Comparison of ENCODE assay signal across 21 mouse cellular contexts in the genomic region with DNA sequence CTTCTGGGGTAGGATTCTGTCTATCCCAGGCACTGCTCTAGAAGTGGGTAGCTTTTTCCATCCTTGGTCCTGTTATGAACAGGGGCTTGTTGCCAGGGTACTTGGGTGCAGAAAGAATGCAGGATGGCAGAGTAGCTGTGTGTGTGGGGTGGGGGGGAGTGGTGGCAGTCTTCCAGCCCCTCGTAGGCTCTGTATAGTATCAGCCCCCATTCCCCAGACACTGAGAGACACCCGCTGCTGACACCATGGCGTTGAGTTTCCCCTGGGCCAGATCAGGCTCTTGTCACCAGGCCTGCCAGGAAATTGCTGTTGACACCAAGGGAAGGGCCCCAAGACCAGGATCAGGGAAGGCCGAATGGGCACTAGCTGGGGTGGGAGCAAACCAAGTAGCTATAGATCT. TPM values are rescaled to one million over a fixed set of nuclear protein-coding genes. Genes with fewer than 3 reads are reported as not detected.
A peak's percentile ranks its signal among the peaks of the same experiment; 100 is the strongest.
DNase-seq lines count a peak whose midpoint lies in the region; ATAC-seq lines count a peak whose summit lies in the region.
"Had no signal": no experiment of that assay in that cellular context is flagged by ENCODE, and none has a peak within 500 bp of the region (broad histone marks: within the 10 kb centered on the region; RNA-seq: fewer than 3 reads in every experiment).

No protein-coding gene starts in this region.

- peaks cover 54% of the 10 kb centered on the region for H3K4me1 ChIP-seq in heart, embryonic 10.5 days
- H3K4me1 ChIP-seq in hindbrain, embryonic 15.5 days (replicated peaks) = no peaks in the 10 kb centered on the region
- H3K4me1 ChIP-seq in hindbrain, embryonic 10.5 days (replicated peaks) = peaks cover 21% of the 10 kb centered on the region
- peaks cover 14% of the 10 kb centered on the region for H3K4me1 ChIP-seq in embryonic facial prominence, embryonic 12.5 days
- H3K4me1 ChIP-seq in neural tube, embryonic 15.5 days = no peaks in the 10 kb centered on the region

- peaks cover 30% of the 10 kb centered on the region for H3K27me3 ChIP-seq in heart, embryonic 10.5 days (ENCODE audit: insufficient read depth, poor library complexity, severe bottlenecking)
- H3K27me3 ChIP-seq in hindbrain, embryonic 15.5 days = no peaks in the 10 kb centered on the region
- peaks cover 3% of the 10 kb centered on the region; the same call in 1 of the 2 replicates for H3K27me3 ChIP-seq in hindbrain, embryonic 10.5 days (ENCODE audit: insufficient read depth, poor library complexity, severe bottlenecking)
- no peaks in the 10 kb centered on the region for H3K27me3 ChIP-seq in embryonic facial prominence, embryonic 12.5 days
- H3K27me3 ChIP-seq in neural tube, embryonic 15.5 days (replicated peaks) = peaks cover 5% of the 10 kb centered on the region; the same call in 1 of the 2 replicates

- H3K9ac ChIP-seq in hindbrain, embryonic 15.5 days = no peak overlapping the region
- H3K9ac ChIP-seq in embryonic facial prominence, embryonic 12.5 days = no peak overlapping the region
- no peak overlapping the region for H3K9ac ChIP-seq in neural tube, embryonic 15.5 days (replicated peaks)
- H3K9ac ChIP-seq: kidney, embryonic 15.5 days; limb, embryonic 13.5 days had no signal

- no peaks in the 10 kb centered on the region for H3K9me3 ChIP-seq in heart, embryonic 10.5 days
- no peaks in the 10 kb centered on the region for H3K9me3 ChIP-seq in hindbrain, embryonic 15.5 days
- no peaks in the 10 kb centered on the region for H3K9me3 ChIP-seq in hindbrain, embryonic 10.5 days
- H3K9me3 ChIP-seq in embryonic facial prominence, embryonic 12.5 days = no peaks in the 10 kb centered on the region
- H3K9me3 ChIP-seq in neural tube, embryonic 15.5 days (replicated peaks) = no peaks in the 10 kb centered on the region
- H3K9me3 ChIP-seq: kidney, embryonic 15.5 days; limb, embryonic 13.5 days had no signal

- no peaks in the 10 kb centered on the region for H3K36me3 ChIP-seq in heart, embryonic 10.5 days
- H3K36me3 ChIP-seq in hindbrain, embryonic 15.5 days = no peaks in the 10 kb centered on the region
- no peaks in the 10 kb centered on the region for H3K36me3 ChIP-seq in hindbrain, embryonic 10.5 days
- H3K36me3 ChIP-seq in embryonic facial prominence, embryonic 12.5 days = no peaks in the 10 kb centered on the region
- H3K36me3 ChIP-seq in neural tube, embryonic 15.5 days = no peaks in the 10 kb centered on the region
- H3K36me3 ChIP-seq: kidney, embryonic 15.5 days; limb, embryonic 13.5 days had no signal

- no peak overlapping the region for H3K4me3 ChIP-seq in heart, embryonic 10.5 days
- no peak overlapping the region for H3K4me3 ChIP-seq in hindbrain, embryonic 15.5 days
- no peak overlapping the region for H3K4me3 ChIP-seq in hindbrain, embryonic 10.5 days
- no peak overlapping the region for H3K4me3 ChIP-seq in embryonic facial prominence, embryonic 12.5 days
- no peak overlapping the region for H3K4me3 ChIP-seq in neural tube, embryonic 15.5 days (replicated peaks)
- H3K4me3 ChIP-seq: erythroblast, embryonic 14.5 days; gastrocnemius, adult 2 months; kidney, embryonic 15.5 days; layer of hippocampus, adult 2 months; limb, embryonic 13.5 days; myocyte had no signal

- DNase-seq in heart, embryonic 10.5 days (ENCODE audit: low spot score) = peak; percentile 85
- no peak for DNase-seq in heart, postnatal 14 days
- DNase-seq in hindbrain, embryonic 10.5 days (ENCODE audit: low spot score) = no peak
- DNase-seq in retina, embryonic 14.5 days (ENCODE audit: low spot score) = no peak
- no peak for DNase-seq in right cerebral cortex, postnatal 4 days
- DNase-seq: adrenal gland, adult 2 months; cerebellum, adult 9-10 months; gastrocnemius, adult 2 months; thymus, postnatal 4 days had no signal

- 18% methylated on average over 4 of the region's 4 CpGs for WGBS in heart, embryonic 10.5 days
- 55% methylated on average over 4 of the region's 4 CpGs for WGBS in hindbrain, embryonic 15.5 days
- WGBS in hindbrain, embryonic 10.5 days = 75% methylated on average over 4 of the region's 4 CpGs
- WGBS in embryonic facial prominence, embryonic 12.5 days = 47% methylated on average over 4 of the region's 4 CpGs
- WGBS in neural tube, embryonic 15.5 days = 50% methylated on average over 4 of the region's 4 CpGs

- H3K4me2 ChIP-seq in hindbrain, embryonic 15.5 days = no peak overlapping the region
- no peak overlapping the region for H3K4me2 ChIP-seq in embryonic facial prominence, embryonic 12.5 days (replicated peaks)
- H3K4me2 ChIP-seq in neural tube, embryonic 15.5 days = no peak overlapping the region
- H3K4me2 ChIP-seq: kidney, embryonic 15.5 days; limb, embryonic 13.5 days had no signal

- intact Hi-C loops in heart, postnatal 14 days (cut with DNase I) = no loop called here

- peak; percentile 51; the same call in 1 of the 2 replicates for ATAC-seq in hindbrain, embryonic 15.5 days (ENCODE audit: low FRiP score, low read depth)
- ATAC-seq in embryonic facial prominence, embryonic 12.5 days (ENCODE audit: insufficient number of reproducible peaks, insufficient read depth, low FRiP score, low TSS enrichment) = peak; percentile 70; the same call in 1 of the 2 replicates
- peak; percentile 41; the same call in 1 of the 2 replicates for ATAC-seq in neural tube, embryonic 15.5 days (ENCODE audit: low FRiP score)

- peak overlapping the region; percentile 22; the same call in 1 of the 2 replicates for H3K27ac ChIP-seq in heart, embryonic 10.5 days
- no peak overlapping the region for H3K27ac ChIP-seq in hindbrain, embryonic 15.5 days (replicated peaks)
- H3K27ac ChIP-seq in hindbrain, embryonic 10.5 days = no peak overlapping the region
- no peak overlapping the region for H3K27ac ChIP-seq in embryonic facial prominence, embryonic 12.5 days
- H3K27ac ChIP-seq in neural tube, embryonic 15.5 days (replicated peaks) = no peak overlapping the region
- H3K27ac ChIP-seq: gastrocnemius, adult 2 months; kidney, embryonic 15.5 days; layer of hippocampus, adult 2 months; limb, embryonic 13.5 days had no signal

RNA-seq across cellular contexts. Expression of a gene that starts 13.8 kb away (rescaled TPM):
- polyA plus RNA-seq in heart, embryonic 10.5 days (2016; fragmentation: Nextera tagmentation; extraction: Ambion mirVana) = 0.15 TPM in 1 of 2 replicates, not detected in the other
- total RNA-seq in heart, postnatal 14 days (2021) = not detected
- not detected in 2 replicates for polyA plus RNA-seq in hindbrain, embryonic 15.5 days (2015; fragmentation: Nextera tagmentation; extraction: Ambion mirVana)
- polyA plus RNA-seq in hindbrain, embryonic 10.5 days (2016; fragmentation: Nextera tagmentation; extraction: Ambion mirVana) = not detected in 2 replicates
- 0.46 and 0.48 TPM in 2 replicates for polyA plus RNA-seq in embryonic facial prominence, embryonic 12.5 days (2016; fragmentation: Nextera tagmentation; extraction: Ambion mirVana)
- not detected in 2 replicates for polyA plus RNA-seq in neural tube, embryonic 15.5 days (2015; fragmentation: Nextera tagmentation; extraction: Ambion mirVana)
- total RNA-seq: adrenal gland, adult 2 months; gastrocnemius, adult 2 months; hematopoietic stem cell, adult 5-6 weeks; layer of hippocampus, adult 2 months had no signal
- polyA plus RNA-seq: adrenal gland, adult 2 months; erythroblast, embryonic 14.5 days; kidney, embryonic 15.5 days; liver, embryonic 16.5 days; myocyte; small intestine, adult 2 months; stomach, embryonic 14.5 days had no signal

RNA-seq across cellular contexts. Expression of a gene that starts 26.1 kb away (rescaled TPM):
- polyA plus RNA-seq in heart, embryonic 10.5 days (2016; fragmentation: Nextera tagmentation; extraction: Ambion mirVana) = 2.3 and 13.0 TPM in 2 replicates
- not detected for total RNA-seq in heart, postnatal 14 days (2021)
- polyA plus RNA-seq in hindbrain, embryonic 15.5 days (2015; fragmentation: Nextera tagmentation; extraction: Ambion mirVana) = 0.16 and 1.1 TPM in 2 replicates
- polyA plus RNA-seq in hindbrain, embryonic 10.5 days (2016; fragmentation: Nextera tagmentation; extraction: Ambion mirVana) = 2.7 and 7.1 TPM in 2 replicates
- polyA plus RNA-seq in embryonic facial prominence, embryonic 12.5 days (2016; fragmentation: Nextera tagmentation; extraction: Ambion mirVana) = 28.7 and 40.5 TPM in 2 replicates
- 0.09 TPM in 1 of 2 replicates, not detected in the other for polyA plus RNA-seq in neural tube, embryonic 15.5 days (2015; fragmentation: Nextera tagmentation; extraction: Ambion mirVana)
- total RNA-seq: adrenal gland, adult 2 months; gastrocnemius, adult 2 months; hematopoietic stem cell, adult 5-6 weeks had no signal
- polyA plus RNA-seq: adrenal gland, adult 2 months; erythroblast, embryonic 14.5 days; myocyte; small intestine, adult 2 months; stomach, embryonic 14.5 days had no signal

RNA-seq across cellular contexts. Expression of a gene that starts 50.9 kb away (rescaled TPM):
- polyA plus RNA-seq in heart, embryonic 10.5 days (2016; fragmentation: Nextera tagmentation; extraction: Ambion mirVana) = 3.0 and 3.8 TPM in 2 replicates
- total RNA-seq in heart, postnatal 14 days (2021) = 1 to 10 TPM; 1.3 to 1.5 TPM
- 16.4 and 19.7 TPM in 2 replicates for polyA plus RNA-seq in hindbrain, embryonic 15.5 days (2015; fragmentation: Nextera tagmentation; extraction: Ambion mirVana)
- 2.7 and 3.2 TPM in 2 replicates for polyA plus RNA-seq in hindbrain, embryonic 10.5 days (2016; fragmentation: Nextera tagmentation; extraction: Ambion mirVana)
- polyA plus RNA-seq in embryonic facial prominence, embryonic 12.5 days (2016; fragmentation: Nextera tagmentation; extraction: Ambion mirVana) = 7.1 and 8.0 TPM in 2 replicates
- polyA plus RNA-seq in neural tube, embryonic 15.5 days (2015; fragmentation: Nextera tagmentation; extraction: Ambion mirVana) = 13.9 and 16.9 TPM in 2 replicates
- polyA plus RNA-seq: erythroblast, embryonic 14.5 days had no signal
